Mouse (Mus musculus): Measurements from ENCODE around the gene Gm20388.

DNA sequence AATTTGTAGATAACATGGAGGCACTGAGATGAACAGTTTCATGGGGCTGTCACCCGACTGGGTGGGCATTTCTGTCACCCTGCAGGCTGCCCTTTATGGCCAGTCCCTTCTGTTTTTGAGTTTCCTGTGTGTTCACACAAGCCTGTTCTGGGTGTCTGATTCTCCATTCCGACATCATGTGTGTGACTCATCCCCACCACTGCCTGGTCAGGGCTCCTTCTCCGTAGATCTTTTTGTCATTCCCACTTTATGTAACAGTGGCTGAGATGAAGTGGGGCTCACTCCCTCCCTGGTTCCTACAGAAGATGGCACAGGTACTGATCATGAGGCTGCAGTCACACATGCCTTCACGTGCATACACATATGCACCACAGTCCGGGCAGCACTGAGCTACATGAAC lies 3212.0 kb downstream of the Gm20388 start:
- TF ChIP-seq TAL1 (conservative IDR thresholded peaks at IDR 0.05; ENCODE audit: low read depth, low read length): no peak
- TF ChIP-seq GATA2 (IDR thresholded peaks at IDR 0.05; ENCODE audit: borderline replicate concordance, low read depth, low read length): no peak
- no peak for TF ChIP-seq CTCF (IDR thresholded peaks at IDR 0.05; ENCODE audit: low read depth, low read length)

Measured in G1E (cell line).